Comparison of ENCODE assay signal across 8 mouse cellular contexts in genomic region chr16:29683563-29683962, GRCm38 (mm10).
DNase-seq lines count a peak whose midpoint lies in the region; ATAC-seq and TF ChIP-seq lines count a peak whose summit lies in the region.

No protein-coding gene starts in this region.

- no peaks in the 10 kb centered on the region for H3K36me3 ChIP-seq in forebrain, postnatal 0 days (ENCODE audit: insufficient read depth)

- peak overlapping the region; percentile 7; the same call in 1 of the 2 replicates for H3K4me3 ChIP-seq in forebrain, postnatal 0 days (ENCODE audit: low read depth, low read length)

- no peak for TF ChIP-seq CTCF in forebrain, postnatal 0 days (IDR thresholded peaks at IDR 0.05; ENCODE audit: low read depth)

- H3K9me3 ChIP-seq in forebrain, postnatal 0 days (ENCODE audit: low read length) = no peaks in the 10 kb centered on the region

- WGBS in forebrain, postnatal 0 days = 4% methylated on average over 12 of the region's 12 CpGs

- H3K27me3 ChIP-seq in forebrain, postnatal 0 days (ENCODE audit: insufficient read depth, low read length) = no peaks in the 10 kb centered on the region

- H3K4me1 ChIP-seq in forebrain, postnatal 0 days (ENCODE audit: insufficient read depth) = peaks cover 5% of the 10 kb centered on the region; the same call in 1 of the 2 replicates

- peak; percentile 55 for ATAC-seq in forebrain, postnatal 0 days

- 0 out of 2 replicates have a peak overlapping the region, but pooled peaks have one; percentile 9 for H3K27ac ChIP-seq in forebrain, postnatal 0 days (ENCODE audit: low read depth, low read length)

- H3K9ac ChIP-seq in forebrain, postnatal 0 days = peak overlapping the region; percentile 35; the same call in 1 of the 2 replicates

- peak overlapping the region; percentile 40 for H3K4me2 ChIP-seq in forebrain, postnatal 0 days (ENCODE audit: low read depth)

- peak; percentile 43 for DNase-seq in adrenal gland, postnatal 14 days
- no peak for DNase-seq in adrenal gland, postnatal 25 days
- peak; percentile 60 for DNase-seq in forebrain, postnatal 0 days
- DNase-seq in kidney, adult 18-20 months = peak; percentile 14
- DNase-seq in neural tube, embryonic 10.5 days (ENCODE audit: extremely low spot score, low spot score) = peak; percentile 78
- DNase-seq in natural killer cell, adult 2 months (ENCODE audit: low spot score in 2 of 2) = no peak
- DNase-seq in frontal cortex, adult 2 months (ENCODE audit: extremely low spot score in 1 of 2, low spot score in 1 of 2) = no peak
- no peak for DNase-seq in thymus, postnatal 0 days (ENCODE audit: low spot score)

Comparison
In these comparisons a context has a peak if more than half of its experiments do, and no peak if none do; other contexts are left out.
1. DNase-seq: peak in adrenal gland, postnatal 14 days (single experiment), forebrain, postnatal 0 days (single experiment), kidney, adult 18-20 months (single experiment) and neural tube, embryonic 10.5 days (single experiment); none in adrenal gland, postnatal 25 days (single experiment), natural killer cell, adult 2 months (0 of 2), frontal cortex, adult 2 months (0 of 2) and thymus, postnatal 0 days (single experiment).